In the genomic region with DNA sequence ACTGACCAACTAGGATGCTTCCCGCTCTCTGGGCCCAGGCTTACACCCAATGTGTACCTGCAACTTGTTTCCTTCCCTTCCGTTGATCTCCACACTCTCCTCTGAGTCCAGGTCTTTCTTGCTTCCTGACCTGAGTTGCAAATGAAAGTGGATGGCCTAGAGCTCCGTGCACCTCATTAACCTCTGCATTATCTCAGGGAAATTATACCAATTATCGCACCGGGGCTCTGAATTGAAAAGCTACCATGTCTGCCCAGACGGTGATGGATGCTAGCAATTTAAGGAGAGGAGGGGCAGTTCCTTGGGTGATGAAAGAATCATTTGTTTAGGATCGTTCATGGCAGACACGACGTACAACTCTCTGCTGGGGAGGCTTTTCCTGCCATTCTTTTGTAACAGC, we compare ENCODE assay signal across 16 mouse cellular contexts.
DNase-seq lines count a peak whose midpoint lies in the region; ATAC-seq lines count a peak whose summit lies in the region.
"Had no signal": no experiment of that assay in that cellular context is flagged by ENCODE, and none has a peak within 500 bp of the region (broad histone marks: within the 10 kb centered on the region; RNA-seq: fewer than 3 reads in every experiment).

No protein-coding gene starts in this region.

- H3K27me3 ChIP-seq in limb, embryonic 11.5 days (ENCODE audit: control insufficient read depth, insufficient read depth, low read length), result no peaks in the 10 kb centered on the region
- no peaks in the 10 kb centered on the region for H3K27me3 ChIP-seq in limb, embryonic 10.5 days (ENCODE audit: low read depth, poor library complexity, severe bottlenecking)
- no peaks in the 10 kb centered on the region for H3K27me3 ChIP-seq in hindbrain, embryonic 11.5 days (ENCODE audit: control insufficient read depth, insufficient read depth, low read length)
- no peaks in the 10 kb centered on the region for H3K27me3 ChIP-seq in neural tube, embryonic 14.5 days (ENCODE audit: control insufficient read depth, insufficient read depth, low read length)
- no peaks in the 10 kb centered on the region for H3K27me3 ChIP-seq in heart, embryonic 12.5 days (replicated peaks)
- H3K27me3 ChIP-seq: megakaryocyte, embryonic 14.5 days had no signal

- peak; percentile 21 for DNase-seq in limb, embryonic 11.5 days (ENCODE audit: low spot score)
- no peak for DNase-seq in limb, embryonic 10.5 days (ENCODE audit: low spot score)
- DNase-seq in embryo, embryonic 11 days, result peak; percentile 27
- DNase-seq in hindbrain, embryonic 11.5 days (ENCODE audit: low spot score), result peak; percentile 38
- DNase-seq: adrenal gland, postnatal 36 days; cerebellum, adult 2 months; gastrocnemius, postnatal 36 days; kidney, adult 2 months; kidney, postnatal 10 days; liver, postnatal 0 days; right cerebral cortex, adult 18-20 months had no signal

- no peaks in the 10 kb centered on the region for H3K4me1 ChIP-seq in limb, embryonic 11.5 days (ENCODE audit: control insufficient read depth, insufficient read depth, low read length)
- H3K4me1 ChIP-seq in limb, embryonic 10.5 days, result peaks cover 10% of the 10 kb centered on the region
- no peaks in the 10 kb centered on the region for H3K4me1 ChIP-seq in hindbrain, embryonic 11.5 days (replicated peaks; ENCODE audit: control insufficient read depth, insufficient read depth, low read length)
- no peaks in the 10 kb centered on the region for H3K4me1 ChIP-seq in neural tube, embryonic 14.5 days (ENCODE audit: control insufficient read depth, insufficient read depth, low read length)
- 0 out of 2 replicates have a peak, but pooled peaks cover 5% of the 10 kb centered on the region for H3K4me1 ChIP-seq in heart, embryonic 12.5 days (replicated peaks)
- H3K4me1 ChIP-seq: megakaryocyte, embryonic 14.5 days had no signal

- H3K36me3 ChIP-seq in limb, embryonic 11.5 days (ENCODE audit: control insufficient read depth, insufficient read depth, low read length), result no peaks in the 10 kb centered on the region
- no peaks in the 10 kb centered on the region for H3K36me3 ChIP-seq in limb, embryonic 10.5 days
- H3K36me3 ChIP-seq in hindbrain, embryonic 11.5 days (ENCODE audit: control insufficient read depth, insufficient read depth, low read length), result no peaks in the 10 kb centered on the region
- no peaks in the 10 kb centered on the region for H3K36me3 ChIP-seq in neural tube, embryonic 14.5 days (ENCODE audit: control insufficient read depth, insufficient read depth, low read length)
- H3K36me3 ChIP-seq in heart, embryonic 12.5 days, result no peaks in the 10 kb centered on the region

- no peaks in the 10 kb centered on the region for H3K9me3 ChIP-seq in limb, embryonic 11.5 days (ENCODE audit: control insufficient read depth, low read length)
- no peaks in the 10 kb centered on the region for H3K9me3 ChIP-seq in limb, embryonic 10.5 days (replicated peaks)
- no peaks in the 10 kb centered on the region for H3K9me3 ChIP-seq in hindbrain, embryonic 11.5 days (ENCODE audit: control insufficient read depth, low read length)
- no peaks in the 10 kb centered on the region for H3K9me3 ChIP-seq in neural tube, embryonic 14.5 days (ENCODE audit: control insufficient read depth, low read length)
- H3K9me3 ChIP-seq in heart, embryonic 12.5 days (replicated peaks), result no peaks in the 10 kb centered on the region

- WGBS in limb, embryonic 11.5 days, result 12% methylated on average over 9 of the region's 9 CpGs
- 16% methylated on average over 9 of the region's 9 CpGs for WGBS in limb, embryonic 10.5 days
- 25% methylated on average over 9 of the region's 9 CpGs for WGBS in hindbrain, embryonic 11.5 days
- 14% methylated on average over 9 of the region's 9 CpGs for WGBS in neural tube, embryonic 14.5 days
- WGBS in heart, embryonic 12.5 days, result 54% methylated on average over 9 of the region's 9 CpGs

- no peak overlapping the region for H3K9ac ChIP-seq in limb, embryonic 11.5 days (ENCODE audit: low read length)
- H3K9ac ChIP-seq in hindbrain, embryonic 11.5 days (ENCODE audit: low read depth, low read length), result no peak overlapping the region
- H3K9ac ChIP-seq in neural tube, embryonic 14.5 days (replicated peaks; ENCODE audit: low read depth, low read length), result no peak overlapping the region
- H3K9ac ChIP-seq in heart, embryonic 12.5 days, result no peak overlapping the region
- H3K9ac ChIP-seq: liver, postnatal 0 days had no signal

- ATAC-seq in limb, embryonic 11.5 days (ENCODE audit: insufficient number of reproducible peaks, low FRiP score, low TSS enrichment, low read depth), result no peak
- ATAC-seq in hindbrain, embryonic 11.5 days (ENCODE audit: low FRiP score), result peak; percentile 81
- ATAC-seq in neural tube, embryonic 14.5 days (ENCODE audit: low read depth), result peak; percentile 17
- ATAC-seq in heart, embryonic 12.5 days (ENCODE audit: insufficient number of reproducible peaks, low FRiP score), result no peak
- ATAC-seq in monocyte, adult 5-6 weeks (replicated peaks; ENCODE audit: insufficient number of reproducible peaks, low FRiP score, low TSS enrichment, poor library complexity, severe bottlenecking), result no peak
- ATAC-seq: liver, postnatal 0 days had no signal

- H3K4me3 ChIP-seq in limb, embryonic 11.5 days (ENCODE audit: low read depth, low read length), result no peak overlapping the region
- no peak overlapping the region for H3K4me3 ChIP-seq in limb, embryonic 10.5 days
- H3K4me3 ChIP-seq in hindbrain, embryonic 11.5 days (ENCODE audit: low read depth, low read length), result no peak overlapping the region
- H3K4me3 ChIP-seq in neural tube, embryonic 14.5 days (ENCODE audit: low read depth, low read length), result no peak overlapping the region
- no peak overlapping the region for H3K4me3 ChIP-seq in heart, embryonic 12.5 days
- H3K4me3 ChIP-seq: layer of hippocampus, adult 2 months; megakaryocyte, embryonic 14.5 days had no signal

- H3K27ac ChIP-seq in limb, embryonic 11.5 days (replicated peaks; ENCODE audit: low read depth, low read length), result no peak overlapping the region
- no peak overlapping the region for H3K27ac ChIP-seq in limb, embryonic 10.5 days
- no peak overlapping the region for H3K27ac ChIP-seq in hindbrain, embryonic 11.5 days (ENCODE audit: low read depth, low read length)
- H3K27ac ChIP-seq in neural tube, embryonic 14.5 days (ENCODE audit: low read depth, low read length), result no peak overlapping the region
- H3K27ac ChIP-seq in heart, embryonic 12.5 days (ENCODE audit: poor library complexity, severe bottlenecking), result no peak overlapping the region
- H3K27ac ChIP-seq: layer of hippocampus, adult 2 months had no signal

- H3K4me2 ChIP-seq in limb, embryonic 11.5 days (ENCODE audit: low read depth, severe bottlenecking), result no peak overlapping the region
- H3K4me2 ChIP-seq in hindbrain, embryonic 11.5 days (replicated peaks; ENCODE audit: low read depth, low read length), result no peak overlapping the region
- H3K4me2 ChIP-seq in neural tube, embryonic 14.5 days (ENCODE audit: low read depth, low read length), result no peak overlapping the region
- H3K4me2 ChIP-seq in heart, embryonic 12.5 days, result no peak overlapping the region

Comparison
In these comparisons a context has a peak if more than half of its experiments do, and no peak if none do; other contexts are left out.
1. ATAC-seq: peak in hindbrain, embryonic 11.5 days (single experiment) and neural tube, embryonic 14.5 days (single experiment); none in limb, embryonic 11.5 days (single experiment), heart, embryonic 12.5 days (single experiment) and monocyte, adult 5-6 weeks (single experiment).